Mouse (Mus musculus): ENCODE measurements at regions not wholly inside any gene's neighbourhood (a gene's known extent, or its start where the extent isn't known, plus 50 kb on each side); places are given as distances from the start of the nearest gene placed in this dataset.

- no peak for DNase-seq
Measured at GRCm38 (mm10) chr10:120551851-120552281, 75.6 kb upstream of the Hmga2 start.

GRCm38 (mm10) chr10:120547164-120547563 is 70.9 kb upstream of the Hmga2 start:
- DNase-seq, result no peak

- DNase-seq, result no peak
Measured at GRCm38 (mm10) chr10:120541618-120542017, 65.3 kb upstream of the Hmga2 start.

GRCm38 (mm10) chr10:120538561-120538960 is 62.3 kb upstream of the Hmga2 start:
- DNase-seq, result no peak

- no peak for DNase-seq
Measured at GRCm38 (mm10) chr10:120528406-120528805, 52.1 kb upstream of the Hmga2 start.

- DNase-seq, result no peak
Measured at GRCm38 (mm10) chr10:120527951-120528350, 51.7 kb upstream of the Hmga2 start.

GRCm38 (mm10) chr10:120526991-120527390 is 50.7 kb upstream of the Hmga2 start:
- DNase-seq, result no peak

All from layer of hippocampus, adult 9-11 months (tissue).